Mouse (Mus musculus): ENCODE measurements around the gene Ephb2. TPM values are rescaled to one million over a fixed set of nuclear protein-coding genes. Genes with fewer than 3 reads are reported as not detected.

Gene Ephb2
- polyA plus RNA-seq, 1 experiment: 10.4 TPM

GRCm38 (mm10) chr4:136600536-136600935 is 235.3 kb downstream of the Ephb2 start:
- DNase-seq: no peak
- TF ChIP-seq POLR2A (IDR thresholded peaks at IDR 0.05; ENCODE audit: low read depth, low read length): no peak
- peaks cover 7% of the 10 kb centered on the region; the same call in 1 of the 2 replicates for H3K4me1 ChIP-seq (ENCODE audit: control insufficient read depth, insufficient read depth, low read length)
- H3K4me3 ChIP-seq (ENCODE audit: insufficient read depth, low read depth, low read length): no peak overlapping the region
- no peak overlapping the region for H3K27ac ChIP-seq (ENCODE audit: insufficient read depth, low read depth, low read length)
- no peaks in the 10 kb centered on the region for H3K27me3 ChIP-seq (replicated peaks; ENCODE audit: control insufficient read depth, insufficient read depth, low read length)
- no peaks in the 10 kb centered on the region for H3K36me3 ChIP-seq (ENCODE audit: control insufficient read depth, insufficient read depth, low read length)
- WGBS: 52% methylated on average over 2 of the region's 2 CpGs

- no peak for TF ChIP-seq POLR2A (IDR thresholded peaks at IDR 0.05; ENCODE audit: low read depth, low read length)
- TF ChIP-seq CTCF (conservative IDR thresholded peaks at IDR 0.05; ENCODE audit: insufficient read depth, insufficient read length, low read depth, low read length): no peak
- Histone ChIP-seq H3K27me3 (replicated peaks; ENCODE audit: control insufficient read depth, insufficient read depth, low read length) (no peaks in the 10 kb centered on the region), H3K4me3 (ENCODE audit: insufficient read depth, low read depth, low read length) (no peak overlapping the region), H3K27ac (ENCODE audit: insufficient read depth, low read depth, low read length) (no peak overlapping the region), H3K4me1 (ENCODE audit: control insufficient read depth, insufficient read depth, low read length) (peaks cover 10% of the 10 kb centered on the region; the same call in 1 of the 2 replicates), H3K36me3 (ENCODE audit: control insufficient read depth, insufficient read depth, low read length) (no peaks in the 10 kb centered on the region)
- WGBS: 97% methylated on average over 3 of the region's 3 CpGs
- no peak for DNase-seq
Observed at GRCm38 (mm10) chr4:136599869-136600268, 235.9 kb downstream of the Ephb2 start.

GRCm38 (mm10) chr4:136598268-136598876 is 237.4 kb downstream of the Ephb2 start:
- TF ChIP-seq POLR2A (IDR thresholded peaks at IDR 0.05; ENCODE audit: low read depth, low read length): no peak
- no peak for TF ChIP-seq CTCF (conservative IDR thresholded peaks at IDR 0.05; ENCODE audit: insufficient read depth, insufficient read length, low read depth, low read length)

More at GRCm38 (mm10) chr4:136598268-136598876, 237.4 kb downstream of the Ephb2 start:
- H3K27me3 ChIP-seq (replicated peaks; ENCODE audit: control insufficient read depth, insufficient read depth, low read length): no peaks in the 10 kb centered on the region
- 82% methylated on average over 7 of the region's 7 CpGs for WGBS
- H3K4me1 ChIP-seq (ENCODE audit: control insufficient read depth, insufficient read depth, low read length): peaks cover 12% of the 10 kb centered on the region; the same call in 1 of the 2 replicates
- H3K36me3 ChIP-seq (ENCODE audit: control insufficient read depth, insufficient read depth, low read length): no peaks in the 10 kb centered on the region
- DNase-seq: no peak
- no peak overlapping the region for H3K4me3 ChIP-seq (ENCODE audit: insufficient read depth, low read depth, low read length)
- H3K27ac ChIP-seq (ENCODE audit: insufficient read depth, low read depth, low read length): no peak overlapping the region

Other genes starting within 250 kb of the Ephb2 start
- 21.0 and 21.1 TPM in 2 replicates for gene Kdm1a, start 233.3 kb downstream of the Ephb2 start, polyA plus RNA-seq (2012; rRNA removed)
- gene Tex46, start 225.6 kb downstream of the Ephb2 start, polyA plus RNA-seq (2012; rRNA removed): not detected in 2 replicates
- not detected in 2 replicates for gene Lactbl1, start 213.4 kb downstream of the Ephb2 start, polyA plus RNA-seq (2012; rRNA removed)
- 52.2 and 58.5 TPM in 2 replicates for gene C1qb, start 50.2 kb upstream of the Ephb2 start, polyA plus RNA-seq (2012; rRNA removed)
- gene C1qc, start 57.1 kb upstream of the Ephb2 start, polyA plus RNA-seq (2012; rRNA removed): 42.7 and 51.9 TPM in 2 replicates
- gene C1qa, start 62.8 kb upstream of the Ephb2 start, polyA plus RNA-seq (2012; rRNA removed): 36.1 and 43.7 TPM in 2 replicates
- gene Epha8, start 120.8 kb upstream of the Ephb2 start, polyA plus RNA-seq (2012; rRNA removed): 0.04 and 0.06 TPM in 2 replicates
- 9.5 and 12.3 TPM in 2 replicates for gene Zbtb40, start 212.8 kb upstream of the Ephb2 start, polyA plus RNA-seq (2012; rRNA removed)